Mouse (Mus musculus) small intestine, adult 2 months (tissue): ENCODE data around the gene Idh2.

ENCODE experiments used
- CTCF ChIP-seq: fragments of 200-500 bp; IDR thresholded peaks from 2 replicates; pipeline ENCODE4 v1.5.1; 2012; ENCODE audit warnings: low read depth, mild to moderate bottlenecking, control low read depth, inconsistent platforms, low read length, moderate library complexity, mixed read lengths; ENCODE audit not compliant: insufficient replicate concordance, insufficient read length; ENCODE audit errors: extremely low read depth
- POLR2A ChIP-seq: fragments of 200-500 bp; IDR thresholded peaks from 2 replicates; pipeline ENCODE4 v1.6.1; 2012; ENCODE audit warnings: low read depth, mild to moderate bottlenecking, control low read depth, inconsistent platforms, low read length, moderate library complexity

DNA sequence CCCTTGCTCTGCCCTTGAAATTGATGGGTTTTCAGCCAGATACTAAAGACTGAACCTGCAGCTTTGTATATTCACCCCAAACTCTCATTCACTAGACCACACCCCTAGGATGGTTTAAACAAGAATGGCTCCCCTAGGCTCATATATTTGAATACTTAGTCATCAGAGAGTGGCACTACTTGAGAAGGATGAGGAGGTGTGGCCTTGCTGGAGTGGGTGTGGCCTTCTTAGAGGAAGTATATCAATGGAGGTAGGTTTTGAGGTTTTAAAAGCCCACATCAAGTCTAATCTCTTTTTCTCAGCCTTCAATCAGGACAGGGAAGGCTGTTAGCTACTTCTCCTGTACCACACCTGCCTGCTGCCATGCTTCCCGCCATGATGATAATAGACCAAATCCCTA lies 8.8 kb downstream of the Idh2 start:
- no peak for TF ChIP-seq CTCF
- TF ChIP-seq POLR2A, result no peak
